Mouse (Mus musculus): ENCODE data around the gene Kdelr1. TPM values are rescaled to one million over a fixed set of nuclear protein-coding genes. Genes with fewer than 3 reads are reported as not detected.

The Kdelr1 gene
- total and polyA plus RNA-seq, 3 experiments, result 107 to 254 (median 126) TPM

DNA sequence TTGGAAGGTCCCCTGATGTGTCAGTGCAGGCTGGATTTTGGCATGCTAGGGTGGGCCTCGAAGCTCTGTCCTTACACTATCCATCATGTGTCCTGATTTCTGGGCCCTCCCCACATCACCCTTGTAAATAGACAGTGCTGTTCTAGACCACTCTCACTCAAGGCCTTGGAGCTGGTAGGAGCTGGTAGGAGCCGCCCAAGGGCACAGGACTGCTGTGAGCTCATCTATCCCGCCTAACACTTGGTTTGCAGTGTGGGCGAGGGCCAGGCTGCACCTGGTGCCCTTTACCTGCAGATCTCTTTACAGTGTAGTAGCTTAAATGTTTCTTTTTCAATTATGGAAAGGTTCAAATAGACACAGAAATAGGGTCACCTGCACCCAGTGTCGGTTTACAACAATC lies 42.4 kb downstream of the Kdelr1 start:
- 94% methylated on average over 5 of the region's 5 CpGs for WGBS
- DNase-seq, result no peak
- intact Hi-C loops (cut with DNase I), result no loop called here
- Histone ChIP-seq H3K27me3 (ENCODE audit: control insufficient read depth, insufficient read depth, low read length) (no peaks in the 10 kb centered on the region), H3K79me2 (replicated peaks; ENCODE audit: control insufficient read depth, insufficient read depth, low read length) (no peaks in the 10 kb centered on the region), H3K36me3 (ENCODE audit: control insufficient read depth, insufficient read depth, low read length) (no peaks in the 10 kb centered on the region), H3K27ac (no peak overlapping the region), H3K9ac (ENCODE audit: low read depth, low read length) (no peak overlapping the region), H3K4me1 (ENCODE audit: control insufficient read depth, insufficient read depth, low read length) (peaks cover 6% of the 10 kb centered on the region), H3K4me3 (no peak overlapping the region)
- TF ChIP-seq CTCF (IDR thresholded peaks at IDR 0.05), result no peak
- TF ChIP-seq POLR2A (IDR thresholded peaks at IDR 0.05; ENCODE audit: insufficient read depth, low read depth, low read length), result no peak
- no peak for TF ChIP-seq EP300 (IDR thresholded peaks at IDR 0.05; ENCODE audit: insufficient read depth, low read depth, low read length)

DNA sequence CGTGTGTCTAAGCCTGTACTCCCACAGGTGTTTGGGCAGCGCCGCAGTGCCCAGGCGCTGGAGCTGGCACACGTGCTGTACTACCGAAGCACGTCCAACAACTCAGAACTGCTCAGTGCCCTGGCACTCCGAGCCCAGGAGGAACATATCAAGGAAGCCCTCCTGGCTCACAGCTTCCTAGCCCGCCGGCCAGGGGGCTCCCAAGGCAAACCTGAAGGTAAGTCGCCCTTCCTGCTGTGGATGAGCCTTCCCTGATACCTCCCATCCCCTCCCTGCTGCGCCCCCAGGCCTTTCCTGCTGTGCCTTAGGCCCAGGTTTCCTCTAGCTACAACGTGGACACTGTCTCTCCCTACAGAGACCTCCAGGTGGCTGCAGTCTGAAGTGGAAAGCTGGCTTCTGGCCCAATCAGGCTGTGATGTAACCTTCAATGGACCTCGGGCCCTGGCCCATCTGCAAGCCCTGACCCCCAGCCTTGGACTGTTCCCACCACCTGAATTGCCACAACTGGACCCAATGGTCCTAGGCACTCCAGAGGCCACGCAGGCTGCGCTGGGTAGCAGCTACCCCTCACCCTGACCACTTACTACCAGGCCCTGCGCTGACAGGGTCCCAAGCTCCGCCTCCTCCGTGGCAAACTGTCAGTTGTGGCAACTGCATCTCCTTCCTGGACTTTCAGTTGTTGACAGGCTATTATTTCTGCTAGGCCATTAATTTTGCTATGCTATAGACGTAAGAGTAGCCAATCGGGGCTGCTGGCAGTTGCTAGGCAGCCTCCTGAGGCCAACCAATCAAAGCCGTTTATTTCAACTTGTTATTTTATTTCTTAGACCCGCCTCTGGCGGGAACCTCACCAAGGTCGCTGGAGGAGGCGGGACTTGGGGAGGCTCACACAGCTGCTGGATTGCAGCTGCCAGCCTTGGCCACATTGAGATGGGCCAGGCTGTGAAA lies 43.8 kb downstream of the Kdelr1 start:
- Histone ChIP-seq H3K27me3 (ENCODE audit: control insufficient read depth, insufficient read depth, low read length) (no peaks in the 10 kb centered on the region), H3K27ac (peak overlapping the region; percentile 76), H3K36me3 (ENCODE audit: control insufficient read depth, insufficient read depth, low read length) (no peaks in the 10 kb centered on the region), H3K4me1 (ENCODE audit: control insufficient read depth, insufficient read depth, low read length) (peaks cover 7% of the 10 kb centered on the region), H3K4me3 (peak overlapping the region; percentile 34; the same call in 1 of the 2 replicates), H3K79me2 (replicated peaks; ENCODE audit: control insufficient read depth, insufficient read depth, low read length) (no peaks in the 10 kb centered on the region), H3K9ac (ENCODE audit: low read depth, low read length) (peak overlapping the region; percentile 61)
- intact Hi-C loops (cut with DNase I), result no loop called here
- DNase-seq, result peak; percentile 83 to 88
- no peak for TF ChIP-seq CTCF (IDR thresholded peaks at IDR 0.05)
- TF ChIP-seq EP300 (IDR thresholded peaks at IDR 0.05; ENCODE audit: insufficient read depth, low read depth, low read length), result no peak
- no peak for TF ChIP-seq POLR2A (IDR thresholded peaks at IDR 0.05; ENCODE audit: insufficient read depth, low read depth, low read length)
- WGBS, result 44% methylated on average over 26 of the region's 26 CpGs

DNA sequence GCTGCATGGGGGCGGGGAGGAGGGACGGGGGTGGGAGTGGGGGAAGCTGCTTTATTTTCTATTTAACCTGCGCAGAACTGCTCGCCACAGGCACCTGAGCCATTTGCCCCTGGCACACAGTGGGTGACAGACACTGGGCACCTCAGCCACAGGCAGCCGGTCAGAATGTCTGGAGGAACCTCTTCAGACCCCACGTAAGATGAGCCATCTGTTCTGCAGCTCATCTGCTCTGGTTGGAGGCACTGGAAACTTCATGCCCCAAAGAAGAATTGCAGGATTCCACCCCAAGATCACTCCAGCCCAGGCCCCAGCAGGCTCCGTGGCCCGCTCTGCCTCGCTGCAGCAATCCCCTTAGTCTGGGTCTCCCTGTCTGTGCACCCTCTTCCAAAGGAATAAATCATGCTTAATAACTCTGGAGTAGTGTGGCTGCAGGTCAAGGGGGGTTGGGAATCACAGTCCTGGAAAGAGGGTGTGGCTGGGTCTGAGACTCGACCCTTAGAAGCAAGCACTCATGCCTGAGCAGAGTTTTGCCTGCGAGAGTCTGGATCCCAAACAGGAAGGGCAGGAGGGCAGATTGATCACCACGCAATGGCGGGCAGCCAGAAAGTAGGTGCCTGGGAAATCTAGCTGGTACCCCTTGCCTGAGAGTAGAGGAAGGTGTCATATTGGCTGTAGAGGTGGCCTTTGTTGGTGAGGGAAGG lies 44.6 kb downstream of the Kdelr1 start:
- H3K27ac ChIP-seq, result peak overlapping the region; percentile 61

GRCm38 (mm10) chr7:45917926-45918325 lies 45.4 kb downstream of the Kdelr1 start:
- no peak overlapping the region for H3K27ac ChIP-seq
- intact Hi-C loops (cut with DNase I), result no loop called here

More for the DNA sequence above, 44.6 kb downstream of the Kdelr1 start:
- Histone ChIP-seq H3K9ac (ENCODE audit: low read depth, low read length) (peak overlapping the region; percentile 25), H3K36me3 (ENCODE audit: control insufficient read depth, insufficient read depth, low read length) (no peaks in the 10 kb centered on the region), H3K4me1 (ENCODE audit: control insufficient read depth, insufficient read depth, low read length) (peaks cover 11% of the 10 kb centered on the region), H3K79me2 (replicated peaks; ENCODE audit: control insufficient read depth, insufficient read depth, low read length) (no peaks in the 10 kb centered on the region), H3K27me3 (ENCODE audit: control insufficient read depth, insufficient read depth, low read length) (no peaks in the 10 kb centered on the region), H3K4me3 (no peak overlapping the region)
- TF ChIP-seq EP300 (IDR thresholded peaks at IDR 0.05; ENCODE audit: insufficient read depth, low read depth, low read length) (no peak), CTCF (IDR thresholded peaks at IDR 0.05) (no peak), POLR2A (IDR thresholded peaks at IDR 0.05; ENCODE audit: insufficient read depth, low read depth, low read length) (no peak)
- WGBS, result 46% methylated on average over 13 of the region's 13 CpGs
- no peak for DNase-seq
- intact Hi-C loops (cut with DNase I), result no loop called here

DNA sequence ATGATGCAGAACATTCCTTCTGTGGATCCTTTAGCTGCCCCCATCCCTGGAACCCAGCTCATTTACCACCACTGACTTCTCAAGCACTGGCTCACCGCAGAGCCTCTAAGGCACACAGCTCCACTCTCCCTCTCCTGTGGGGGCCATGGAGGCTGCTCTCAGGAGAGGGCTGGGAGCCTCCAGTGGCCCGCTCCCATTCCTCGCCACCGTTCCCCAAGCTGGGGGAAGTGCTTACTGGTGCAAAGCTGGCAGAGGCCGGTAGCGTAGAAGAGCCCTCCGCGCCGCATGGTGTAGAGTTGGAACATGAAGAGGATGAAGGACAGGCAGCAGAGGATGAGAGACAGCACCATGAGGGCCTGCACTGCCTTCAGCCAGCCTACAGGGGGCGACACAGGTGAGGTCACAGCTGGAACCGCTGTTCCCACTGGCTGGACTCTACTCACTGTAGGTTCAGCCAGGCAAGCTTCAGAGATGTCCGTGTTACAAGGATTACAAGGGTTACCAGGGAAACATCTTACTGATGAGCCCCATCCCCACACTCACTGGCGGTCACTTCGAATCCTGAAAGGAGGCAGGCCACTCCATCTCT lies 46.6 kb downstream of the Kdelr1 start:
- no peak for DNase-seq
- 0 out of 2 replicates have a peak overlapping the region, but pooled peaks have one; percentile 12 for H3K9ac ChIP-seq (ENCODE audit: low read depth, low read length)
- H3K36me3 ChIP-seq (ENCODE audit: control insufficient read depth, insufficient read depth, low read length), result no peaks in the 10 kb centered on the region
- H3K27ac ChIP-seq, result no peak overlapping the region; the same call in 1 of the 2 replicates
- no peaks in the 10 kb centered on the region for H3K27me3 ChIP-seq (ENCODE audit: control insufficient read depth, insufficient read depth, low read length)
- TF ChIP-seq POLR2A (IDR thresholded peaks at IDR 0.05; ENCODE audit: insufficient read depth, low read depth, low read length), result no peak
- TF ChIP-seq CTCF (IDR thresholded peaks at IDR 0.05), result peak; percentile 67
- intact Hi-C loops (cut with DNase I), result no loop called here
- H3K79me2 ChIP-seq (replicated peaks; ENCODE audit: control insufficient read depth, insufficient read depth, low read length), result no peaks in the 10 kb centered on the region
- H3K4me3 ChIP-seq, result no peak overlapping the region
- H3K4me1 ChIP-seq (ENCODE audit: control insufficient read depth, insufficient read depth, low read length), result peaks cover 16% of the 10 kb centered on the region
- WGBS, result 66% methylated on average over 14 of the region's 14 CpGs

More at GRCm38 (mm10) chr7:45917926-45918325, 45.4 kb downstream of the Kdelr1 start:
- TF ChIP-seq EP300 (IDR thresholded peaks at IDR 0.05; ENCODE audit: insufficient read depth, low read depth, low read length) (no peak), CTCF (IDR thresholded peaks at IDR 0.05) (no peak), POLR2A (IDR thresholded peaks at IDR 0.05; ENCODE audit: insufficient read depth, low read depth, low read length) (no peak)
- H3K27me3 ChIP-seq (ENCODE audit: control insufficient read depth, insufficient read depth, low read length), result no peaks in the 10 kb centered on the region
- H3K4me1 ChIP-seq (ENCODE audit: control insufficient read depth, insufficient read depth, low read length), result peaks cover 16% of the 10 kb centered on the region
- H3K36me3 ChIP-seq (ENCODE audit: control insufficient read depth, insufficient read depth, low read length), result no peaks in the 10 kb centered on the region
- DNase-seq, result no peak
- no peaks in the 10 kb centered on the region for H3K79me2 ChIP-seq (replicated peaks; ENCODE audit: control insufficient read depth, insufficient read depth, low read length)
- no peak overlapping the region for H3K9ac ChIP-seq (ENCODE audit: low read depth, low read length)
- H3K4me3 ChIP-seq, result no peak overlapping the region
- 89% methylated on average over 15 of the region's 15 CpGs for WGBS
